Mouse (Mus musculus) embryonic facial prominence, embryonic 14.5 days (tissue): ENCODE measurements around the gene Bco1. TPM values are rescaled to one million over a fixed set of nuclear protein-coding genes. Genes with fewer than 3 reads are reported as not detected.

Experiments used
- ATAC-seq: fragments of 200-750 bp; cut with Nextera tagmentation; 2 replicates; pipeline ENCODE4 v1.8.0; 2017; ENCODE audit warnings: low read depth, moderate number of reproducible peaks, moderate TSS enrichment
- DNase-seq: peaks from one replicate; pipeline ENCODE4 v3.0.0-alpha.2; 2015; ENCODE audit warnings: low spot score
- H3K27ac ChIP-seq: fragments of 300-500 bp; sonication (generic); replicated peaks from 2 replicates; pipeline ENCODE4 v1.5.1; 2014; ENCODE audit warnings: low read depth, mild to moderate bottlenecking, low read length, moderate library complexity
- H3K27me3 ChIP-seq: fragments of 300-500 bp; sonication (generic); replicated peaks from 2 replicates; pipeline ENCODE4 v1.6.1; 2014; ENCODE audit warnings: low read length; ENCODE audit not compliant: control insufficient read depth, insufficient read depth
- H3K36me3 ChIP-seq: fragments of 300-500 bp; sonication (generic); 2 replicates; pipeline ENCODE4 v1.6.1; 2014; ENCODE audit warnings: low read length, mixed read lengths; ENCODE audit not compliant: control insufficient read depth, insufficient read depth
- H3K4me1 ChIP-seq: fragments of 300-500 bp; sonication (generic); 2 replicates; pipeline ENCODE4 v1.6.1; 2014; ENCODE audit warnings: antibody characterized with exemption, low read length; ENCODE audit not compliant: control insufficient read depth, insufficient read depth
- H3K4me2 ChIP-seq: fragments of 300-500 bp; sonication (generic); 2 replicates; pipeline ENCODE4 v1.6.1; 2014; ENCODE audit warnings: low read depth, mild to moderate bottlenecking, low read length, moderate library complexity, mixed read lengths
- H3K4me3 ChIP-seq: fragments of 300-500 bp; sonication (generic); 2 replicates; pipeline ENCODE4 v1.5.1; 2014; ENCODE audit warnings: low read depth, mild to moderate bottlenecking, low read length
- H3K9ac ChIP-seq: fragments of 300-500 bp; sonication (generic); 2 replicates; pipeline ENCODE4 v1.6.1; 2014; ENCODE audit warnings: low read depth, mild to moderate bottlenecking, low read length, moderate library complexity, mixed read lengths
- H3K9me3 ChIP-seq: fragments of 300-500 bp; sonication (generic); 2 replicates; pipeline ENCODE4 v1.6.1; 2016; ENCODE audit warnings: low read length; ENCODE audit not compliant: control insufficient read depth
- WGBS: fragments of 180-500 bp; shearing (Covaris S2); extraction: QIAGEN DNeasy Blood & Tissue Kit; methylation state at CpG from one replicate; pipeline ENCODE4 v1.1.7; 2014; 5-methylcytosine and 5-hydroxymethylcytosine counted together
- polyA plus RNA-seq: library from polyadenylated mRNA; unstranded; fragments of >200 nt; fragmentation: Nextera tagmentation; extraction: Ambion mirVana; gene quantifications from 2 replicates; pipeline ENCODE4 v1.2.1, GENCODE M21; 2014

Bco1 gene
- polyA plus RNA-seq, 1 experiment from 2014 or later: 0.15 TPM

GRCm38 (mm10) chr8:117061180-117061880 lies 34.3 kb upstream of the Bco1 start:
- DNase-seq: peak; percentile 44
- Histone ChIP-seq H3K4me2 (no peak overlapping the region), H3K36me3 (no peaks in the 10 kb centered on the region), H3K27me3 (no peaks in the 10 kb centered on the region), H3K9me3 (peaks cover 11% of the 10 kb centered on the region; the same call in 1 of the 2 replicates), H3K9ac (no peak overlapping the region), H3K27ac (no peak overlapping the region), H3K4me1 (no peaks in the 10 kb centered on the region), H3K4me3 (no peak overlapping the region)
- WGBS: 66% methylated on average over 13 of the region's 13 CpGs
- no peak for ATAC-seq

- DNase-seq: no peak
- H3K27ac ChIP-seq: no peak overlapping the region
- no peak overlapping the region for H3K4me3 ChIP-seq
- H3K9me3 ChIP-seq: peaks cover 11% of the 10 kb centered on the region; the same call in 1 of the 2 replicates
- ATAC-seq: no peak
- 83% methylated on average over 7 of the region's 7 CpGs for WGBS
- H3K36me3 ChIP-seq: no peaks in the 10 kb centered on the region
- H3K9ac ChIP-seq: no peak overlapping the region
- H3K4me1 ChIP-seq: no peaks in the 10 kb centered on the region
- H3K4me2 ChIP-seq: no peak overlapping the region
- H3K27me3 ChIP-seq: no peaks in the 10 kb centered on the region
Observed at GRCm38 (mm10) chr8:117066955-117067354, 28.7 kb upstream of the Bco1 start.

GRCm38 (mm10) chr8:117067396-117067795 lies 28.3 kb upstream of the Bco1 start:
- 73% methylated on average over 11 of the region's 11 CpGs for WGBS
- DNase-seq: no peak
- Histone ChIP-seq H3K27me3 (no peaks in the 10 kb centered on the region), H3K4me2 (no peak overlapping the region), H3K4me1 (no peaks in the 10 kb centered on the region), H3K36me3 (no peaks in the 10 kb centered on the region), H3K4me3 (no peak overlapping the region), H3K27ac (no peak overlapping the region), H3K9me3 (peaks cover 7% of the 10 kb centered on the region; the same call in 1 of the 2 replicates), H3K9ac (no peak overlapping the region)
- ATAC-seq: no peak

- H3K27me3 ChIP-seq: no peaks in the 10 kb centered on the region
- DNase-seq (no peak), ATAC-seq (no peak)
- H3K4me2 ChIP-seq: no peak overlapping the region
- no peaks in the 10 kb centered on the region for H3K36me3 ChIP-seq
- no peak overlapping the region for H3K9ac ChIP-seq
- no peaks in the 10 kb centered on the region for H3K4me1 ChIP-seq
- WGBS: 79% methylated on average over 13 of the region's 13 CpGs
- H3K4me3 ChIP-seq: no peak overlapping the region
- no peaks in the 10 kb centered on the region for H3K9me3 ChIP-seq
- H3K27ac ChIP-seq: no peak overlapping the region
Observed at GRCm38 (mm10) chr8:117068294-117068693, 27.4 kb upstream of the Bco1 start.

- H3K4me3 ChIP-seq: no peak overlapping the region
- no peak overlapping the region for H3K4me2 ChIP-seq
- no peak for DNase-seq
- no peak for ATAC-seq
- H3K27me3 ChIP-seq: no peaks in the 10 kb centered on the region
- no peak overlapping the region for H3K27ac ChIP-seq
- no peaks in the 10 kb centered on the region for H3K4me1 ChIP-seq
- no peaks in the 10 kb centered on the region for H3K9me3 ChIP-seq
- 79% methylated on average over 1 of the region's 1 CpGs for WGBS
- no peak overlapping the region for H3K9ac ChIP-seq
- no peaks in the 10 kb centered on the region for H3K36me3 ChIP-seq
Observed at GRCm38 (mm10) chr8:117069708-117070107, 25.9 kb upstream of the Bco1 start.

- Histone ChIP-seq H3K4me3 (no peak overlapping the region), H3K27me3 (no peaks in the 10 kb centered on the region), H3K36me3 (no peaks in the 10 kb centered on the region), H3K27ac (no peak overlapping the region), H3K9me3 (no peaks in the 10 kb centered on the region), H3K4me1 (no peaks in the 10 kb centered on the region), H3K4me2 (no peak overlapping the region), H3K9ac (no peak overlapping the region)
- WGBS: 69% methylated on average over 10 of the region's 10 CpGs
- ATAC-seq (no peak), DNase-seq (no peak)
Observed at GRCm38 (mm10) chr8:117074350-117075182, 21.1 kb upstream of the Bco1 start.

- Histone ChIP-seq H3K4me2 (no peak overlapping the region), H3K9ac (no peak overlapping the region), H3K9me3 (no peaks in the 10 kb centered on the region), H3K4me1 (no peaks in the 10 kb centered on the region), H3K36me3 (no peaks in the 10 kb centered on the region), H3K4me3 (no peak overlapping the region), H3K27ac (no peak overlapping the region), H3K27me3 (no peaks in the 10 kb centered on the region)
- ATAC-seq (no peak), DNase-seq (no peak)
- WGBS: 83% methylated on average over 7 of the region's 7 CpGs
Observed at GRCm38 (mm10) chr8:117078367-117078926, 17.2 kb upstream of the Bco1 start.

- no peak for ATAC-seq
- Histone ChIP-seq H3K4me1 (no peaks in the 10 kb centered on the region), H3K9ac (no peak overlapping the region), H3K4me2 (no peak overlapping the region), H3K4me3 (no peak overlapping the region), H3K27me3 (no peaks in the 10 kb centered on the region), H3K9me3 (no peaks in the 10 kb centered on the region), H3K27ac (no peak overlapping the region), H3K36me3 (no peaks in the 10 kb centered on the region)
- DNase-seq: no peak
- 78% methylated on average over 14 of the region's 14 CpGs for WGBS
Observed at GRCm38 (mm10) chr8:117079652-117080051, 16.0 kb upstream of the Bco1 start.
